Comparison of ENCODE assay signal across 8 mouse cellular contexts in genomic region chr9:49796618-49797507, GRCm38 (mm10). TPM values are rescaled to one million over a fixed set of nuclear protein-coding genes. Genes with fewer than 3 reads are reported as not detected.
DNase-seq lines count a peak whose midpoint lies in the region; ATAC-seq lines count a peak whose summit lies in the region.

No protein-coding gene starts in this region.

- WGBS in intestine, embryonic 14.5 days, result under 1% methylated on average over 52 of the region's 52 CpGs
- under 1% methylated on average over 52 of the region's 52 CpGs for WGBS in midbrain, embryonic 11.5 days
- under 1% methylated on average over 52 of the region's 52 CpGs for WGBS in stomach, embryonic 14.5 days

- peak overlapping the region; percentile 80 for H3K9ac ChIP-seq in intestine, embryonic 14.5 days (ENCODE audit: low read length)
- peak overlapping the region; percentile 90 for H3K9ac ChIP-seq in midbrain, embryonic 11.5 days (ENCODE audit: low read length)
- H3K9ac ChIP-seq in stomach, embryonic 14.5 days (replicated peaks; ENCODE audit: low read depth, low read length), result peak overlapping the region; percentile 56

- 0 out of 2 replicates have a peak, but pooled peaks cover 5% of the 10 kb centered on the region for H3K27me3 ChIP-seq in intestine, embryonic 14.5 days (replicated peaks; ENCODE audit: control insufficient read depth, insufficient read depth, low read length)
- H3K27me3 ChIP-seq in midbrain, embryonic 11.5 days (ENCODE audit: control insufficient read depth, insufficient read depth, low read length), result peaks cover 2% of the 10 kb centered on the region; the same call in 1 of the 2 replicates
- no peaks in the 10 kb centered on the region for H3K27me3 ChIP-seq in stomach, embryonic 14.5 days (ENCODE audit: control insufficient read depth, insufficient read depth, low read length)

- peak overlapping the region; percentile 58 for H3K4me2 ChIP-seq in intestine, embryonic 14.5 days (ENCODE audit: low read length)
- peak overlapping the region; percentile 97 for H3K4me2 ChIP-seq in midbrain, embryonic 11.5 days
- H3K4me2 ChIP-seq in stomach, embryonic 14.5 days (replicated peaks; ENCODE audit: low read depth, low read length), result peak overlapping the region; percentile 80

- peak overlapping the region; percentile 57 for H3K4me3 ChIP-seq in intestine, embryonic 14.5 days (ENCODE audit: low read depth, low read length)
- H3K4me3 ChIP-seq in midbrain, embryonic 11.5 days (ENCODE audit: low read depth, low read length), result peak overlapping the region; percentile 81
- H3K4me3 ChIP-seq in stomach, embryonic 14.5 days (ENCODE audit: low read depth, low read length), result peak overlapping the region; percentile 64

- H3K36me3 ChIP-seq in intestine, embryonic 14.5 days (ENCODE audit: control insufficient read depth, insufficient read depth, low read length), result no peaks in the 10 kb centered on the region
- no peaks in the 10 kb centered on the region for H3K36me3 ChIP-seq in midbrain, embryonic 11.5 days (ENCODE audit: control insufficient read depth, insufficient read depth, low read length)
- no peaks in the 10 kb centered on the region for H3K36me3 ChIP-seq in stomach, embryonic 14.5 days (ENCODE audit: control insufficient read depth, insufficient read depth, low read length)

- peak; percentile 55 for ATAC-seq in common myeloid progenitor, adult 5-6 weeks (replicated peaks; ENCODE audit: low read depth, poor library complexity, severe bottlenecking)
- peak; percentile 74 for ATAC-seq in intestine, embryonic 14.5 days (replicated peaks; ENCODE audit: low FRiP score, low TSS enrichment, low read depth)
- peak; percentile 81 for ATAC-seq in midbrain, embryonic 11.5 days (ENCODE audit: low FRiP score)
- peak; percentile 76 for ATAC-seq in stomach, embryonic 14.5 days (ENCODE audit: insufficient number of reproducible peaks, insufficient read depth, low FRiP score, low read depth)
- no peak for ATAC-seq in inflammation-experienced regulatory T-cells, adult 6 months

- H3K27ac ChIP-seq in intestine, embryonic 14.5 days (ENCODE audit: low read depth), result peak overlapping the region; percentile 47
- H3K27ac ChIP-seq in midbrain, embryonic 11.5 days (ENCODE audit: low read depth, low read length), result peak overlapping the region; percentile 52
- H3K27ac ChIP-seq in stomach, embryonic 14.5 days (ENCODE audit: low read length), result peak overlapping the region; percentile 81

- intact Hi-C loops in left cerebral cortex, postnatal 25 days (cut with DNase I), result loop anchor here (5.0 kb wide), 6 partner anchors 40 to 295 kb away; no protein-coding TSS in a partner anchor

- peak; percentile 89 for DNase-seq in adrenal gland, adult 2 months
- DNase-seq in gastrocnemius, postnatal 10 days, result peak; percentile 77
- DNase-seq in intestine, embryonic 14.5 days (ENCODE audit: low spot score), result peak; percentile 85
- DNase-seq in left cerebral cortex, postnatal 25 days (ENCODE audit: low spot score in 2 of 2), result peak; percentile 86 to 88
- peak; percentile 96 for DNase-seq in midbrain, embryonic 11.5 days (ENCODE audit: low spot score, missing footprints)

- H3K4me1 ChIP-seq in intestine, embryonic 14.5 days (replicated peaks; ENCODE audit: control insufficient read depth, insufficient read depth, low read length), result peaks cover 10% of the 10 kb centered on the region; the same call in 1 of the 2 replicates
- H3K4me1 ChIP-seq in midbrain, embryonic 11.5 days (ENCODE audit: control insufficient read depth, insufficient read depth, low read length), result peaks cover 3% of the 10 kb centered on the region
- H3K4me1 ChIP-seq in stomach, embryonic 14.5 days (ENCODE audit: control insufficient read depth, insufficient read depth, low read length), result peaks cover 12% of the 10 kb centered on the region; the same call in 1 of the 2 replicates

- no peaks in the 10 kb centered on the region for H3K9me3 ChIP-seq in intestine, embryonic 14.5 days (ENCODE audit: control insufficient read depth, low read length)
- H3K9me3 ChIP-seq in midbrain, embryonic 11.5 days (ENCODE audit: control insufficient read depth, low read length), result no peaks in the 10 kb centered on the region
- H3K9me3 ChIP-seq in stomach, embryonic 14.5 days (ENCODE audit: control insufficient read depth, low read depth, low read length), result no peaks in the 10 kb centered on the region

RNA-seq across cellular contexts. Expression of gene Ncam1, which starts 1.9 kb away (rescaled TPM):
- total RNA-seq in adrenal gland, adult 2 months (2021), result 10 to 100 TPM; 44.0 to 50.3 TPM
- polyA plus RNA-seq in adrenal gland, adult 2 months (2012; rRNA removed), result 3.0 and 3.3 TPM in 2 replicates
- 0.46 and 0.68 TPM in 2 replicates for total RNA-seq in common myeloid progenitor, adult 5-6 weeks (2017)
- total RNA-seq in gastrocnemius, postnatal 10 days (2021), result 10 to 100 TPM; 67.7 to 74.1 TPM
- 82.1 and 92.5 TPM in 2 replicates for polyA plus RNA-seq in intestine, embryonic 14.5 days (2014; fragmentation: Nextera tagmentation; extraction: Ambion mirVana)
- 100 to 1,000 TPM; 281 to 286 TPM for total RNA-seq in left cerebral cortex, postnatal 25 days (2021)
- polyA plus RNA-seq in midbrain, embryonic 11.5 days (2014; fragmentation: Nextera tagmentation; extraction: Ambion mirVana), result 107 and 109 TPM in 2 replicates
- 110 and 115 TPM in 2 replicates for polyA plus RNA-seq in stomach, embryonic 14.5 days (2014; fragmentation: Nextera tagmentation; extraction: Ambion mirVana)
- under 1 TPM in 1 of 3 experiments, not detected in 2; 0.35 TPM for polyA plus RNA-seq in inflammation-experienced regulatory T-cells, adult 6 months (2017; shearing (Covaris generic))

Comparison
In these comparisons a context has a peak if more than half of its experiments do, and no peak if none do; other contexts are left out.
1. RNA of gene Ncam1, which starts 1.9 kb away (polyA plus RNA-seq): 110 to 115 TPM in stomach, embryonic 14.5 days, 107 to 109 TPM in midbrain, embryonic 11.5 days and 82.1 to 92.5 TPM in intestine, embryonic 14.5 days; 3.0 to 3.3 TPM in adrenal gland, adult 2 months and 0.35 TPM in inflammation-experienced regulatory T-cells, adult 6 months; every median in the first group is over 10 times any median in the second.
2. Peak in every context shown above with its lines, with median percentiles within 50 percentile points of each other: DNase-seq, H3K27ac ChIP-seq, H3K4me2 ChIP-seq, H3K4me3 ChIP-seq and H3K9ac ChIP-seq.